14 mouse cellular contexts compared by ENCODE assay signal in genomic region chr9:68737197-68737736, GRCm38 (mm10).
"Had no signal": no experiment of that assay in that cellular context is flagged by ENCODE, and none has a peak within 500 bp of the region (broad histone marks: within the 10 kb centered on the region; RNA-seq: fewer than 3 reads in every experiment).

No protein-coding gene starts in this region.

- H3K4me3 ChIP-seq: left cerebral cortex, adult 2 months; limb, embryonic 15.5 days; liver, embryonic 12.5 days; midbrain, embryonic 12.5 days had no signal

- H3K36me3 ChIP-seq: limb, embryonic 15.5 days; liver, embryonic 12.5 days; midbrain, embryonic 12.5 days had no signal

- H3K9ac ChIP-seq: limb, embryonic 15.5 days; liver, embryonic 12.5 days; lung, embryonic 14.5 days; midbrain, embryonic 12.5 days had no signal

- H3K27me3 ChIP-seq: limb, embryonic 15.5 days; liver, embryonic 12.5 days; midbrain, embryonic 12.5 days had no signal

- DNase-seq: kidney, adult 8-10 months; kidney, postnatal 25 days; lung, embryonic 14.5 days; lung, postnatal 10 days; lung, postnatal 4 days; retina, postnatal 1 day; right cerebral cortex, postnatal 4 days; spleen, adult 18-20 months; thymus, adult 18-20 months; thymus, postnatal 14 days had no signal

- H3K4me2 ChIP-seq: limb, embryonic 15.5 days; liver, embryonic 12.5 days; lung, embryonic 14.5 days; midbrain, embryonic 12.5 days had no signal

- ATAC-seq: liver, embryonic 12.5 days had no signal

- H3K27ac ChIP-seq: left cerebral cortex, adult 2 months; limb, embryonic 15.5 days; liver, embryonic 12.5 days; midbrain, embryonic 12.5 days had no signal

- H3K4me1 ChIP-seq: limb, embryonic 15.5 days; liver, embryonic 12.5 days; midbrain, embryonic 12.5 days had no signal
